Mouse (Mus musculus): ENCODE measurements around the gene Gm38655. TPM values are rescaled to one million over a fixed set of nuclear protein-coding genes. Genes with fewer than 3 reads are reported as not detected.
"Not testable (repeated sequence)": the region's sequence is repeated elsewhere in the genome, so short reads cannot be mapped to it uniquely, and the experiment has no call there.

Gm38655 gene
- polyA plus RNA-seq (2012; rRNA removed): not detected in 2 replicates
- not detected in 2 replicates for polyA plus RNA-seq (2014; fragmentation: Nextera tagmentation; extraction: Ambion mirVana)

- ATAC-seq (ENCODE audit: insufficient read depth): no peak; the same call in 1 of the 2 replicates
- Histone ChIP-seq H3K9ac (replicated peaks) (peak within 1 kb of the TSS; percentile 27; the same call in 1 of the 2 replicates), H3K4me3 (ENCODE audit: insufficient read depth in 1 of 2, low read depth in 2 of 2, low read length in 2 of 2) (no peak within 1 kb of the TSS), H3K36me3 (replicated peaks; ENCODE audit: control insufficient read depth, insufficient read depth, low read depth) (no peaks in the 10 kb centered on the region), H3K9me3 (ENCODE audit: control insufficient read depth, low read length) (no peaks in the 10 kb centered on the region), H3K4me2 (ENCODE audit: low read depth) (peak within 1 kb of the TSS; percentile 20; the same call in 1 of the 2 replicates), H3K27me3 (ENCODE audit: control insufficient read depth, insufficient read depth, low read length) (no peaks in the 10 kb centered on the region; the same call in 1 of the 2 replicates), H3K4me1 (replicated peaks; ENCODE audit: control insufficient read depth in 2 of 2, insufficient read depth in 2 of 2, low read length in 1 of 2) (peaks cover 8 to 9% of the 10 kb centered on the region in 2 experiments), H3K27ac (no peak within 1 kb of the TSS)
- WGBS (ENCODE audit: insufficient replicate concordance): 45% methylated on average over 9 of the region's 9 CpGs
- DNase-seq (ENCODE audit: low read depth in 3 of 3, low spot score in 3 of 3): no peak
- no peak for TF ChIP-seq EP300 (IDR thresholded peaks at IDR 0.05; ENCODE audit: low read depth)
- TF ChIP-seq CTCF (IDR thresholded peaks at IDR 0.05; ENCODE audit: low read depth): no peak
Observed at GRCm38 (mm10) chr17:25175411-25175810, at the start of gene Gm38655. Gm38655 (minus strand) TSS chr17:25175471.

DNA sequence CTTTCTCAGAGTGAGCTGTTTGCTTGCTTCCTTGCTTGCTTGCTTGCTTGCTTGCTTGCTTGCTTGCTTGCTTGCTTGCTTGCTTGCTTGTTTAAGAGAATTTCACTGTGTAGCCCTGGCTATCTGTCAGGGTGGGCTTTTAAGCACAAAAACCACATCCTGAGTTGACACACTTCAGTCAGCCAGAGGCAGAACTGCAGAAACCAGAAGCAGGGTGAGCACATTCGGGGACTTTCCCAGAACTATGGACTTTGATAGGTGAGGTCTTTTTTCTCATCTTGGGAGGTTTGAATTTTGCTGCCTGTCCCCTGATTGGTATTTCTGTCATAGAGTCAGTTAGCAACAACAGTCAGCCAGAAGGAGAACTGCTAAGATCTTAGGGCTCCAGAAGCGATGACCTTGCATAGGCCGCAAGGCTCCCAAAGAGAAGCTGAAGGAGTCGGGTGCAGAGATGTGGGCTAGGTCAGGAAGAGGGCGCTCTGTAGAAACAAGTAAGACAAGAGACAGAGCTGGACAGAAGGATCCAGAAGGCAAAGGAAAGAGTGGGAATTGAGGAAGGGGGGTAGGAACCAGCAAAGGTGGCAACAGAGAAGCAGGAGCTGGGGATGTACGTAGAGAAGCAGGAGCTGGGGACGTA, 49.4 kb upstream of the Gm38655 start:
- Histone ChIP-seq H3K27me3 (ENCODE audit: control insufficient read depth, insufficient read depth, low read length) (no peaks in the 10 kb centered on the region), H3K4me2 (ENCODE audit: low read depth) (peak overlapping the region; percentile 82), H3K9ac (replicated peaks) (peak overlapping the region; percentile 99), H3K27ac (peak overlapping the region; percentile 99), H3K36me3 (replicated peaks; ENCODE audit: control insufficient read depth, insufficient read depth, low read depth) (peaks cover 15% of the 10 kb centered on the region), H3K4me3 (ENCODE audit: insufficient read depth in 1 of 2, low read depth in 2 of 2, low read length in 2 of 2) (peak overlapping the region; percentile 97 to 98), H3K4me1 (replicated peaks; ENCODE audit: control insufficient read depth in 2 of 2, insufficient read depth in 2 of 2, low read length in 1 of 2) (peaks cover 45 to 59% of the 10 kb centered on the region in 2 experiments), H3K9me3 (ENCODE audit: control insufficient read depth, low read length) (no peaks in the 10 kb centered on the region)
- TF ChIP-seq EP300 (IDR thresholded peaks at IDR 0.05; ENCODE audit: low read depth) (no peak), CTCF (IDR thresholded peaks at IDR 0.05; ENCODE audit: low read depth) (0 out of 2 replicates have a peak, but pooled peaks have one; percentile 40)
- ATAC-seq (ENCODE audit: insufficient read depth) (no peak), DNase-seq (ENCODE audit: low read depth in 3 of 3, low spot score in 3 of 3) (peak in 1 of 3 experiments; percentile 38)
- WGBS (ENCODE audit: insufficient replicate concordance): 52% methylated on average over 7 of the region's 7 CpGs

GRCm38 (mm10) chr17:25222951-25223601, 47.8 kb upstream of the Gm38655 start:
- H3K4me3 ChIP-seq (ENCODE audit: insufficient read depth in 1 of 2, low read depth in 2 of 2, low read length in 2 of 2): peak overlapping the region; percentile 97 to 98
- ATAC-seq (ENCODE audit: insufficient read depth) (peak; percentile 59), DNase-seq (ENCODE audit: low read depth in 3 of 3, low spot score in 3 of 3) (peak; percentile 47 to 72 (median 56))
- 0 out of 2 replicates have a peak, but pooled peaks have one; percentile 7 for TF ChIP-seq CTCF (IDR thresholded peaks at IDR 0.05; ENCODE audit: low read depth)
- peak; percentile 64 for TF ChIP-seq EP300 (IDR thresholded peaks at IDR 0.05; ENCODE audit: low read depth)
- peak overlapping the region; percentile 82 for H3K4me2 ChIP-seq (ENCODE audit: low read depth)
- peaks cover 6% of the 10 kb centered on the region for H3K36me3 ChIP-seq (replicated peaks; ENCODE audit: control insufficient read depth, insufficient read depth, low read depth)
- peak overlapping the region; percentile 99 for H3K27ac ChIP-seq
- H3K4me1 ChIP-seq (replicated peaks; ENCODE audit: control insufficient read depth in 2 of 2, insufficient read depth in 2 of 2, low read length in 1 of 2): peaks cover 45 to 57% of the 10 kb centered on the region in 2 experiments
- H3K27me3 ChIP-seq (ENCODE audit: control insufficient read depth, insufficient read depth, low read length): no peaks in the 10 kb centered on the region
- WGBS (ENCODE audit: insufficient replicate concordance): 3% methylated on average over 6 of the region's 6 CpGs
- H3K9me3 ChIP-seq (ENCODE audit: control insufficient read depth, low read length): no peaks in the 10 kb centered on the region
- peak overlapping the region; percentile 99 for H3K9ac ChIP-seq (replicated peaks)

DNA sequence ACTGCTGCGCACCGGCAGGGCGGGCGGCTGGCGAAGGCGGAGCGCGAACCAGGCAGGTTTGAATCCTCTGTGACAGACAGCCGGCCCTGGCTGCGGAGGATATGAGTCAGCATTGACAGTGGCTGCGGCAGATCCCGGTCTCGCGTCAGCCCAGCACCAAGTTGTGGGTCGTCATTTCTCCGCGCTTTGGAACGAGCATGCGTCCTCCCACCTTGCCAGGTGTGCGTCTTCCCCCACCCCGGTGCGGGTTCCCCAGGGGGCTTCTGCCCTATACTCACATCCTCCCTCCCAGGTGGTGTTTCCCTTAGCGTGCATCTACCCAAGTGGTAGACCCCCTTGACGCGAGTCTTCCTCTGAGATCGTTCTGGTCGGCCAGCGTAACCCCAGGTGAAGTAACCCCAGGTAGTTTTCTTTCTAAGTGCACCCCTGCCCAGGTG, 47.3 kb upstream of the Gm38655 start:
- TF ChIP-seq EP300 (IDR thresholded peaks at IDR 0.05; ENCODE audit: low read depth): peak; percentile 6; the same call in 1 of the 2 replicates
- peak overlapping the region; percentile 97 to 98 for H3K4me3 ChIP-seq (ENCODE audit: insufficient read depth in 1 of 2, low read depth in 2 of 2, low read length in 2 of 2)
- not testable (repeated sequence) for H3K27me3 ChIP-seq (ENCODE audit: control insufficient read depth, insufficient read depth, low read length); H3K9me3 ChIP-seq (ENCODE audit: control insufficient read depth, low read length); H3K36me3 ChIP-seq (replicated peaks; ENCODE audit: control insufficient read depth, insufficient read depth, low read depth)
- peak overlapping the region; percentile 99 for H3K9ac ChIP-seq (replicated peaks)
- peak overlapping the region; percentile 99 for H3K27ac ChIP-seq
- H3K4me2 ChIP-seq (ENCODE audit: low read depth): peak overlapping the region; percentile 82
- ATAC-seq (ENCODE audit: insufficient read depth): peak; percentile 71
- DNase-seq (ENCODE audit: low read depth in 3 of 3, low spot score in 3 of 3): peak in 1 of 3 experiments; percentile 23
- peaks cover 45 to 54% of the 10 kb centered on the region in 2 experiments for H3K4me1 ChIP-seq (replicated peaks; ENCODE audit: control insufficient read depth in 2 of 2, insufficient read depth in 2 of 2, low read length in 1 of 2)
- 3% methylated on average over 15 of the region's 28 CpGs for WGBS (ENCODE audit: insufficient replicate concordance)

Data from liver, embryonic 14.5 days (tissue).